Mouse (Mus musculus) hematopoietic stem cell, adult 5-6 weeks (primary cell): Measurements from ENCODE around the gene Ces1c. TPM values are rescaled to one million over a fixed set of nuclear protein-coding genes. Genes with fewer than 3 reads are reported as not detected.

ENCODE experiments used
- ATAC-seq, 2 experiments: fragments of 125-278 bp in 1 of 2; replicated peaks in 1 of 2; 2 replicates each; pipeline ENCODE4 v1.8.0; 2016 to 2017; ENCODE audit warnings: inconsistent platforms in 2 of 2, mild to moderate bottlenecking in 2 of 2, moderate number of reproducible peaks in 2 of 2, low read depth in 1 of 2, moderate TSS enrichment in 1 of 2; ENCODE audit not compliant: low FRiP score in 2 of 2, poor library complexity in 2 of 2, severe bottlenecking in 2 of 2, insufficient read depth in 1 of 2, low TSS enrichment in 1 of 2
- total RNA-seq: library from RNA; stranded (forward); fragments of 172-1452, 232-1000 nt; gene quantifications from 2 replicates; pipeline ENCODE4 v1.2.3, GENCODE M21; 2017

Ces1c gene
- not detected in 2 replicates for total RNA-seq

DNA sequence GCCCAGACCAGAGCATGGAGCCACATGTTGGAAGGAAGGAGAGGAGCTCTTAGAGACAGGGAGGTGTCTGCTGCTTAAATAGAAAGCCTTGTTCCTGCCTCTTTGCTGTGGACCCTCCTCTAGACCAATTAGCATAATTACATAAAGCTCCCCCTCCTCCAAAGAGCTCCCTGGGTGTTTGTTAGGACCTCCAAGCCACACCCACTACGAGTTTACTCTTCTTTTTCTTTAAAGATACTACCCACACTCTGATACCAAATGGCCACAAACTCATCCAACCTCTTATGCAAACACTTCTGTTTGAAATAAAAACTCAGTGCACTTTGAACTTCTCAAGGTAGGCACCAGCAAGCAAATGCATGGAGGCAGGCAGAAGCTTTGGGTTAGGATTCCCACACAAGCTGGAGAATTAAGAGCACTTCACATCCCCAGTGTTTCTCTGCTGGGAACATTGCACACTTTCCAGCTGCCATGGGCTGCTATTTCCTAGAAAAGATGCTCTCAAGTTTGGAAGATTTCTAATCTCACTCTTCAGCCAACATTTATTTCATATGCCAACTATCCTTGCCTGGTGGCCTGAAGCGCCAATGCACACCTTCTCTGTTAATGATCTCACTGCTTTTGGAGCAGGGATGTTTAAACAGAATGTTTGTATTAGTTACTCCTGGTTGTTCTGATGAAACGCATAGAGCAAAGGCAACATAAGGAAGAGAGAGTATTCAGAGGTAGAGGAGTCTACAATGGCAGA is at the start of gene Ces1c:
TSS of gene Ces1c (minus strand) at position 51 of the 748 bp plus-strand sequence.
- ATAC-seq = no peak

DNA sequence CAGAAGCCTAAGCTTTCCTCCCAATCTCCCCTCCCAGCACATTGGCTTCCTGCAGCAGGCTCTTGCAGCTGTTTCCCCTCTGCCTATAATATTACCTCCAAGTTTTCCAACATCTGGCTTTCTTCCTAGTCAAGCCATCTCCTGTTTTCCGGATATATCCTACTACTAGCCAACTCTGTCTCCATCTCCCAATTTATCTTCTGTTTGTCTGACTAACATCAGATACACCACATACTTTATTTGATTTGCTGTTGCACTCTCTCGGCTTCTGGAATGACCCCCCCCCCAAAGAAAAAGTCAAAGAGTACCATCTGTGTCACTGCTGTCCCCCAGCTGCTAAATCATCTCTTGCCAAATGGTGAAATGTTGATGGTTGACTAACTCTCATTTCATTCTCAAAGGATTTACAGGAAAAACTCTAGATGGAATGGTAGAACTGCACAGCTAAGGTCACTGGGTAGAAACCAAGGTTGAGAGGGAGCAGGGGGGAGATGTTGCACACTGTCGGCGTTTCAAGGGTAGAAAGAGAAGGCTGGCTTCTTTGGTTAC is 49.6 kb upstream of the Ces1c start:
- no peak for ATAC-seq

DNA sequence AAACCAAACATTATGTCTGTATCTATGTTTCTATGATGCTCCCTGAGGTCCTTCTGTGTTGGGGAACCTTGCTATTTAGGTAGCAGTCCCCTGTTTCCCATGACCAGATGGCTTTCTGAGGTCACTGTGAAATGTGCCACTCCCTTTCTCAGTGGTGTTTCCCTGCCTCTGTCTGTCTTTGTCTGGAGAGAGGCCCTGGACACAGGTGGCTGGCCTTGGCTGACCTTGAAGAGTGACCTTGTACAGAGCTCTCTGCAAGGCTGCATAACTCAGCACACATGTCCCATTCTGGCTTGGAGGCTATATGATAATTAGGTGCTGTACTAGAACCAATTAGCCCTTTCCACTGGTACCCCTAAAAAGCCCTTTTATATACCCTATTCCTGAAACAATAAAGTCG is 45.5 kb upstream of the Ces1c start:
- no peak for ATAC-seq

DNA sequence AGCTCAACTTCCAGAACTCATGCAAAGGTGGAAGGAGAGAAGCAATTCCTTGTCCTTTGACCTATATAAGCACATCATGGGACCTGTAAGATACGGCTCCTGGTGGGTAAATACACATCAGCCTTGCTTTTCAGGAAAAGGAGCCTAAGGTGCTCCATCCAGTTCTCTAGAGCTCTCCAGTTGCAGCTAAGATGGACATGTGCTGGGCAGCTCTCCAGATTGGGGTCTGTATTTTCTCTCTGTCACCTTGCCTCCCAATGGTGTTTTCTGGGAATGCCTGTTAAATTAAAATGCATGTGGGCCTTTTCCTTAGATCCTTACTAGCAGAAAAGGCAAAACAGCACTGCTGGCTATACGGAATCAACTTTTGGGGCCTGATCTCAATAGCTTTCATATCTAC is 43.5 kb upstream of the Ces1c start:
- no peak for ATAC-seq

DNA sequence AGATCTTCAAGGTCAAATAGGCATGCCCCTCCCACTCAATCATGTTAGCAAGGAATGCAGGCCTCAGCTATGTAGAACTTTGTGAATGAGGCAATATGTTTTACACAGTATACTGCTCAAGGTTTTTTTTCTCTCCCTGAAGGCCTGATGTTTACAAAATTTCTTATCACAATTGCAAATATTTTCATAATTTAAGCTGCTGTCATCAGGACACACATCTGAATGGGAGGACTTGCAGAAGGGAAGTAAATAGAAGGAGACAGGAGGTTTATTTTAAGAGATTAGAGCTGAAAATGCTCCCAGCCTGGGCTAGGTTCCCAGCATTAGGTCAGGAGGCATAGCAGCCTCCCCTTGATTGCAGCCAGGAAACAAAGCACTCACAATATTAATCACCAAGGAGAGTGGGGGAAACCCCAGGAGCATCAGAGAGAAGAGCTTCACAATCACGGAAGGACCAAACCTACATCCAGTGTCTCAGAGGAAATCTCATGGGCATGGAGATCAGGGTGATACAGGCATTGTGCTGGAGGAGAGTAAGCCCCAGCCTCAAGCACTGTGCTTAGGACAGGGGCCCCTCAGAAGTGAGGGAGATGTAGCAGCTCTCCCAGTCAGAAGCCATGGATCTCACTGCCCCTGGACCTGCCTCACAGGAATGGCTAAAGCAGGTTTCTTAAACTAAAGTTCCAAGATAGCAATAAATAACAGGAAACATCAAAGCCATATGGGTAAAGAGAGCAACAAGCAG is 40.9 kb upstream of the Ces1c start:
- ATAC-seq = no peak

DNA sequence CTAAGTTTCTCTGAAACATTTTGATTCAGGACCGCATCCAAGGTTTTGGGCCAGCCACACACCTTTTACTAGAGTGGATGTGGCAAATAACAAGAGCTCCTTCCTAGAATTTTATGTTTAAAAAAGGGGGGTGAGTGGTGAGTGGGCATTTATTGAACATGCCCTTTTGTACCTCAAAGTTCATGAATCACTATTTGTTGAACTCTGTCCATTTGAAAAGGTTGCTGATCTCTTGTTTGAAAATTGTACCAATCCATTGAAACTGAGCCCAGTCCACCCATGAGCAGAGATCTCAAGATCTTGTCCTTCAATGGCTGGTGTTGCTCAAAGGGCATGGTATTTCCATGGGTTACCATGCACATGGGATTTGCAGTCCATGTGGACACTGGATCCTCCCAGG is 32.3 kb upstream of the Ces1c start:
- no peak for ATAC-seq

DNA sequence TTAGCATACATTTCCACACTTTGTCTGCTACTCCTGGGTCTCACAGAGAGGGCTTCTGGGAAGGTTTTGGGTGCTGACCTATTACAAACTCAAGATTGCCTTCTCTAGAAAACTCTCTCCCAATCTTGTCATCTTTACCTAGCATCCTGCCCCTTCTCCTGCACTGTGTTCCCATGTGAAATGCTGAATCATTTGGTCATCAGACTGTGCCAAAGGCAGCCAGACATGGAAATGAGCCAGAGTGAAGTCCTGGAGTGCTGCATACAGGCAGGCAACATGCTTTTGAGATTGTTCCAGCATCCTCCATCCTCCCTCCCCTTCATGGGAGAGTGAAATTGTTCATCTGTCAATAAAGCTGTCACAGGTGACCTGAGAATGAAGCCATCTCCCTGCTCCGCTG is 20.3 kb upstream of the Ces1c start:
- ATAC-seq = no peak

DNA sequence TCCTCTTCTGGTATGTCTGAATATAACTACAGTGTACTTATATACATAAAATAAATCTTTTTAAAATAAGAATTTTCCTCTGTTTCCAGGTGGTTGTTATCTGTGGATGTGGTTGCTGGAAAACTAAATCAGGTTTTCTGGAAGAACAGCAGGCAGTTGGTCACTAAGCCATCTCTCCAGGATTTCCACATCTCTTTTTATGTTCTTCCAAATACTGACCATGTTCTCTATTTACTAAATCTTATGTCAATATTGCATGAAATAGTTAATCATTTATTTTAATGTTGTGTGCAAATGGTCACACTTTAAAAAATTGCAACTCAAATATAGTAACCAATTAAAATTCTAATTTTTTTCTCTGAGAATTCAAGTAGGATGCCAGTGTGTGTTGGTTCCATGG is 16.2 kb upstream of the Ces1c start:
- ATAC-seq = no peak

DNA sequence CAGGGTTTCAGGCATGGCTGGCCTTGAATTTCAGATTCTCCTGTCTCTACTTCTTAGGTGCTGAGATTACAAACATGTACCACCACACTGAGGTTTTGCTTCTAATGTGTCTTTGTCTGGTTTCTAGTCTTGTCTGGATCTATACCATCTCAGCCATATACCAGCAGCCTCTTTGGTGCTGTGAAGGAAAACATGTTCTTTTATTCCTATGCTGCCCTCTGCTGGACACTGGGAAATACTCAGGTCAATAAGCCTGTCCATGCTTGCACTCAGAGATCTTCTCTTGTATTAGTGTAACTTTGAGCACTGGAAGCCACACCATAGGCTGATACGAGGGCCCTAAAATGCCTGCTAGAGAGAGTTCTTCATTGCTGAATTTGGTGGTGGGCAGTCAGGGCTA is 9.6 kb upstream of the Ces1c start:
- peak; percentile 65 to 78 for ATAC-seq

DNA sequence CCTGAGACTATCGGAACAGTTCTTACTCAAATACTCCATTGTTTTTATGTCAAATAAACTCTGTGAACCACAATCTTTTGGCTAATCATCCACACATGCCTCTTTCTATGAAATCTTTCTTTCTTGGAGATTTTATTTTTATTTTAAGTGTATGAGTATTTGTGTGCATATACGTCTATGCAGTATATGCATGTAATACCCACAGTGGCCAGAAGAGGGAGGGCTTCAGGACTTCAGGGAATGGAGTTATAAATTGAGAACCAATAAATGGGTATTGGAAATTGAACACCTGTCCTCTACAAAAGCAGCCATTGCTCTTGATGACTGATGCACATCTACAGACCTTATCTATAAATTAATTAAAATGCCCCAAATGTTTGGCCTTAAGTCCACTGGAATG is 1.1 kb upstream of the Ces1c start:
- no peak for ATAC-seq

DNA sequence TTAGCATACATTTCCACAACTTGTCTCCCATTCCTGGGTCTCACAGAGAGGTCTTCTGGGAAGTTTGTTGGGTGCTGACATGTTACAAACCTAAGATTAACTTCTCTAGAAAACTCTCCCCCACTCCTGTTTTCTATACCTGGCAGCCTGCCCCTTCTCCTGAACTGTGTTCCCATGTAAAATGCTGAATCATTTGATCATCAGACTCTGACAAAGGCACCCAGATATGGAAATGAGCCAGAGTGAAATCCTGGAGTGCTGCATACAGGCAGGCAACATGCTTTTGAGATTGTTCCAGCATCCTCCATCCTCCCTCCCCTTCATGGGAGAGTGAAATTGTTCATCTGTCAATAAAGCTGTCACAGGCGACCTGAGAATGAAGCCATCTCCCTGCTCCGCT is 4.6 kb downstream of the Ces1c start:
- ATAC-seq = no peak

DNA sequence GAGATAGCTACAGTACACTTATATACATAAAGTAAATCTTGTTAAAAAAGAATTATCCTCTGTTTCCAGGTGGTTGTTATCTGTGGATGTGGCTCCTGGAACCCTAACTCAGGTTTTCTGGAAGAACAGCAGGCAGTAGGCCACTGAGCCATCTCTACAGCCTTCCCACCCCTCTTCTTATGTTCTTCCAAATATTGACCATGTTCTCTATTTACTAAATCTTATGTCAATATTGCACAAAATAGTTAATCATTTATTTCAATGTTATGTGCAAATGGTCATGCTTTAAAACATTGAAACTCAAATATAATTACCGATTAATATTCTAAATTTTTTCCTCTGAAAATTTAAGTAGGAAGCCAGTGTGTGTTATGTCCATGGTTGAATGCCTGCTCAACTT is 9.1 kb downstream of the Ces1c start:
- ATAC-seq = no peak

DNA sequence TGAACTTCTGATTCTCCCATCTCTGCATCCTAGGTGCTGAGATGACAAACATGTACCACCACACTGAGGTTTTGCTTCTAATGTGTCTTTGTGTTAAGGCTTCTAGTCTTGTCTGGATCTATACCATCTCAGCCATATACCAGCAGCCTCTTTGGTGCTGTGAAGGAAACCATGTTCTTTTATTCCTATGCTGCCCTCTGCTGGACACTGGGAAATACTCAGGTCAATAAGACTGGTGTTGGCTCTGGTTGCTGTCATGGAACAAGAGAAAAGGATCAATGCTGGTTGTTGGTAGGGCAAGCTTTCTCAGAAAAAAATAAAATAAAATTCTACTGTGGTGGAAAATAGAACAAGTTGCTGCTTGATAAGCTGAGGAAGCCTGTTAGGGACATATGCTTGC is 35.7 kb downstream of the Ces1c start:
- peak; percentile 71 to 77; a peak in 3 of 4 replicates for ATAC-seq

DNA sequence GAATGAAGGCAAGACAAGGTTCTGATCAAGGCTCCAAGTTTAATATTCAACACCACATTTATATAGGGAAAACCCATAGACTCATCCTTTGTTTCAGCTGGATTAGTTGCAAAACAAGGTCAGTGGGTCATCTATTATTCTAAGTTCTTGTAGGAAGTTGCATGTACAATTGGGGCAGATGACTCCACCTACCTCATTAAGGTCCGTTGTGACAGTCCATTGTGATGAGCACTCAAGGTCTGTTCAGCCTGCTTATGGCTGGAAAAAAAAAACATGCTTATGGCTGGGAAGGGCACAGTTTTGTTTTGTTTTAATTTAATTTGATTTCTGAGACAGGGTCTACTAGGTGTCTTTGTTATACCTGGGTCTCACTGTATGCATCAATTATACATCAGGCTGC is 39.8 kb downstream of the Ces1c start:
- no peak for ATAC-seq

DNA sequence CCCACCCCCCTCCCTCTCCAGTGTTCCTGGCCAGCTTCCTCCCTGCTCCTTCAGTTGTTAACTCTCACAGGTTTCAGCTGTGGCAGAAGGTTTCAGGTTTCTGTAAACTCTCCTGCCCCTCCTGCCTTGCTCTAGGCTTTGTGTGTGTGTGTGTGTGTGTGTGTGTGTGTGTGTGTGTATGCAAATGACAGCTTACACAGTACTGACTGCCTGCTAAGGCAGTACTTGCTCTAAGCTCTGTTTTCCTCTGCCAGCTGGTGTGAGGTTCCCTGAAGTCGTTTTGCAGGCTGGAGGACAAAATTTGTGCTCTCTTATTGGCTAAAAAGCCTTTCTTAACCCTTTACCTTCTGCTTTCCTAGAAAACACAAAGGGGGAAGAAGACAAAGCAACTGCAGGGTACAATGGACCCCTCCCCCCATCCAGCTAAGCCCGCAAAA is 42.4 kb downstream of the Ces1c start:
- no peak for ATAC-seq

DNA sequence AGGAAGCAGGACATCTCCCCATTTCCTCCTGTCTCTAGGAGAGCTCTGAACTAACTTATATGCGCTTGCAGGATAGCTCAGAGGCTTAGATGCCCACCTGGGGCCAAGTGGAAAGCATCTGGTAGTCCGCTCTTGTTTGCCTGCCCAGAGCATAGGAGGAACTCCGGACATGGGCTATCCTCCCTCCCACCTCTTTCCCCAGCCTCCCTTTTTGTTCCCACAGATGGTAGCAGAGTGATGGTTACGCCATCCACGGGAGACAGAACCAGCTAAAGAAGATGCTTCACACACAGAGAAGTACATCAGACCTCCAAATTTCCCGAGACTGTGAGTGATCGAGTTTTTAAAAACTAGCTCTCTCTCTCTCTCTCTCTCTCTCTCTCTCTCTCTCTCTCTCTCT is 42.9 kb downstream of the Ces1c start:
- ATAC-seq = no peak

DNA sequence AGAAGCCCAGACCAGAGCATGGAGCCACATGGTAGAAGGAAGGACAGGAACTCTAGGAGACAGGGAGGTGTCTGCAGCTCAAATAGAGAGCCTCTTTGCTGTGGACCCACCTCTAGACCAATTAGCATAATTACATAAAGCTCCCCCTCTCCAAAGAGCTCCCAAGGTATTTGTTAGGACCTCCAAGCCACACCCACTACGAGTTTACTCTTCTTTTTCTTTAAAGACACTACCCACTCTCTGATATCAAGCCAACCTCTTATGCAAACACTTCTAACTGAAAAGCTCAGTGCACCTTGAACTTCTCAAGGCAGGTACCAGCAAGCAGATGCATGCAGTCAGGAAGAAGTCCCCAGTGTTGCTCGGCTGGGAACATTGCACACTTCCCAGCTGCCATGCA is 51.2 kb downstream of the Ces1c start, which contains the start of gene Ces1b:
TSS of gene Ces1b (minus strand) at position 131 of the 400 bp plus-strand sequence.
- no peak for ATAC-seq

DNA sequence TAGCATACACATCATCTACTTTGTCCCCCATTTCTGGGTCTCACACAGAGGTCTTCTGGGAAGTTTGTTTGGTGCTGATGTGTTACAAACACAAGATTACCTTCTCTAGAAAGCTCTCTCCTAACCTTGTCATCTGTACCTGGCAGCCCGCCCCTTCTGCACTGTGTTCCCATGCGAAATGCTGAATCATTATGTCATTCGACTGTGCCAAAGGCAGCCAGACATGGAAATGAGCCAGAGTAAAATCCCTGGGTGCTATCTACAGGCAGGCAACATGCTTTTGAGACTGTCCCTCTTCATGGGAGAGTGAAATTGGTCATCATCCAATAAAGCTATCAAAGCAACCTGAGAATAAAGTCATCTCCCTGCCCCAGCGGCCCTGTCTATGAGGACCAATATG is 55.8 kb downstream of the Ces1c start:
- ATAC-seq = no peak
